Mouse (Mus musculus) mesoderm, embryonic 11.5 days (tissue): ENCODE data around the gene Arhgap23.

Experiments
- DNase-seq: peaks from one replicate; pipeline ENCODE4 v3.0.0-alpha.2; 2012; ENCODE audit warnings: low read depth, low spot score

Arhgap23 gene

GRCm38 (mm10) chr11:97502846-97503245 lies 87.5 kb downstream of the Arhgap23 start:
- no peak for DNase-seq

DNA sequence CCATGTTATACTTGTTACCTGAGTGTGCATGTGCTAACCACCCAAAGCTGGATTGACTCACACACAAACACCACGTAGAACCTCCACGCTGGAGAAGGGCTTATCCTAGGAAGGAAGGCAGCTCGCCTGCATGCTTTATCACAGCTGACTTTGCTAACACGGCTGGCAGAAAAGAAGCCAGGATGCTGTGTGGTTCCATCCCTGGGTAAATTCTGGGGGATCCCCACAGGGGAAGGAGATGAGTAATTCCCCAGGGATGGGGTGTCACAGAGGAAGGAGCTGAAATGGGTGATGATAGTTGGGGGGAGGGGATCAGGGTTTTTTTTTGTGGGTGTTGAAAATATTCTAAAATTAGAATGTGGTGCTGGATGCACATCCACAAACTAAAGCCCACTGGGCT lies 90.5 kb downstream of the Arhgap23 start:
- DNase-seq = no peak

DNA sequence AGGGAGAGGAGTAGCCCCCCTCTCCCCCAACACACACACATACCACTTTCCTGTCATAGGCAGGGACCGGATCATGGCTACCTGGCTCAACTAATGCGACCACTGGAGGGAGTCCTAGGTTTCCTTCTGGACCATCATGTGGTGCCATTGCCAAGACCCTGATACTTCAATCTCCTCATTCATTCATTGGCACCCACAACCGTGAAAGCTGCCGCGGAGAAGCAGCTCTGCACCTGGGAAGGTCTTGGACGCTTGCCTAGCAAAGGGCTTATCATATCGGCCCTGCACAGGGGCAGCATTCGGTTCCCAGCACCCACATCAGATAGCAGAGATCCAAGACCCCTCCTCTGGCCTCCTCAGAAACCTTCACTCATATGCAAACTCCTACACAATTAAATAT lies 91.0 kb downstream of the Arhgap23 start:
- DNase-seq = no peak

DNA sequence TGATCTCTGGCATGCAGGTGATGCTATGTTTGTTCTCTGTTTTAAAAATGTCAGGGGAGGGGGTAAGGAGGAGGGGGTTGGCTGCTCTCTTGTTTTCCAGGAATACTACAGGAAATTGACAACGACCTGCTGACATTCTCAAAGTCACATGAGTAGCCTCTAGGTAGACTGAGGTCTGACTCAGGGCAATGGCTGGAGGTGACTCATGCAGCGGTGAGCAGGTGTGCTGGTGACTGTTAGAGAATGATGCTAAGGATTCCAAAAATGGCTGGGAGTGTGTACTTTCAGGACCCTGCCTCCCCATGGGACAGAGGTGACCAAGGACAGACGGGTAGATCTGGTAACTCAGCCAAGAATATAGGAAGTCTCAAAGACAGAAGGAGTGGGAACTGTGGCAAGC lies 92.9 kb downstream of the Arhgap23 start:
- no peak for DNase-seq

GRCm38 (mm10) chr11:97509058-97509457 lies 93.7 kb downstream of the Arhgap23 start:
- no peak for DNase-seq

DNA sequence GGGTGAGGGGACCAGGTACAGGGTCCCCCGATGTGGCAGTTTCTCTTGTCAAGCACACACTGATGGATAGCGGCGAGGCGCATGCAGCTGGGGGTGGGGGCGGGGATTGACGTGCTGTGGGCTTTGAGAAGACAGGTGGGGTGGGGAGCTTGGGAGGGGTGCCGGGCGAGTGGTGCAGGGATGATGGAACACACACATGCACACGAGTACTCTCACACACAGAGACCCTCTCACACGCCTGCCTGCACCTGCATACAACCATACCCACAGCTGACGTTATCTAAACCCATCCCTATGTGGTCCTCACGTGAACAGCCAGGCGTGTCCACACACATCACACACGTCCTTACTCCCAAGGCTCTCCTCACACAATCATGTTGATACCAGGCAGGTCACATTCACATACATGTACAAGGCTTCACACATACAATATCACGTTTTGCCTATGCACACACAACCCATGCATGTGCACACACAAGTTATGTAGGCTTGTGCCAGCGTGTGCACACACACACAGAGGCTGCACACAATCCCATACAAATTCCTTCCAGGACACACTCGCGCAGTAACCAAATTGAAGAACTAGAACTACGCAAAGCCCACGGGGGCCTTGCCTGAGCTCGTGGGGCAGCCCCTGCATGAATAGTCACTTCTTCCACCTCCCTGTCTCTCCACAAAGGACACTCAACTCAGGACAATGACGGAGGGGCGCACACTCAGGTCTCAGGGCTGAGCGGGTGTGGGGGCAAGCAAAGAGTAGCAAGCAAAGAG lies 94.6 kb downstream of the Arhgap23 start:
- no peak for DNase-seq

- DNase-seq = peak; percentile 70
These were observed 95.8 kb downstream of the Arhgap23 start for GRCm38 (mm10) chr11:97510966-97511660.

DNA sequence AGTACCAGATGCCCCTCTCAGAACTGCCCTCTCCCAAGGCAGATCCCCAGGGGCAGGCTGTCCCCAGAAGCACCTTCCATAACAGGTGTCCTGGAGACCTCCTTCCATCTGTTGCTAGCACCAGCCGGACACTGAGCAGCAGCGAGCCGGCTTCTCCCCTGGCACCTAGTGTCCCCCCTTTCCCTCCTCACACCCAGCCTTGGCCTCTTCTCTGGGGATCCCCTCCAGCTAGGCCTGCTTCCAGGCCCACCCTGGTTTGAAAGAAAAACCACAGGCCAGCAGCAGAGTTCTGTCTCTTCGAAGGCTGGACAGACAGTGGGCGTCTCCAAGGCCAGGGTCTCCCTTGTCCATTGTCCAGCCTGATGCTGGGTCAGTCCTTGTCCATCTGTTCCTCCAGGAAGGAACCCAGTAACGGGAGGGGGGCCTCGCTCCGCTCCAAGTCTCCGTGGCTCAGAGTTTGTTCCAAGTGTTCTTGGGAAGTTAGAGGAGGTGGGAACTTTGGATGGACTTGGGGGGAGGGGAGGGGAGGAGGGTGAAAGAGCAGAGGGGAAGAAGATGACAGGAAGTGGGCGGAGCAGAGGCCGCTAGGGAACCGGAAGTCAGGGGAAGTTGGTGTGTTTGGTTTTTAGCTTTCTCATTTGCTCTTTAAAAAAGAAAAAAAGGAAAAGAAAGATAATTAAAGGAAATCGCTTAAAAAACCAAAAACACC lies 96.5 kb downstream of the Arhgap23 start:
- DNase-seq = no peak

GRCm38 (mm10) chr11:97512511-97512910 lies 97.2 kb downstream of the Arhgap23 start:
- no peak for DNase-seq

DNA sequence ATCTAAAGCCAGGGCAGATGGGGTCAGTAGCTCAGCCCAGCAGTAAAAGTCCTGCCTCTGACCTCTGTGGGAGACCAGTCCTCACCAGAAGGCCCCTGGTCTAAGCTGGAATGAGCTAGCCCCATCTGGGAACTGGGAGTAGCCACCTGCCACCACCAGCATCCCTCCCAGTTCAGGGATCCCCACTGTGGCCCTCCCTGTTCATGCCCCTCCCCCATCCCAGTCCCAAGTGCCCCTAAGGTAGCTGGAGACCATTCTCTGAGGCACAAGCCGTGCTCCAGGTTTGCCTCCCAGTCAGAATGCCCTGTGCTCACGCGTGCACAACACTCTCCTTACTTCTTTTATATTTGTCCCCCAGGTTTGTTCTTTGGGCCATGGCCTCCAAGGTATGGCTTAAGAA lies 97.7 kb downstream of the Arhgap23 start:
- DNase-seq = no peak

DNA sequence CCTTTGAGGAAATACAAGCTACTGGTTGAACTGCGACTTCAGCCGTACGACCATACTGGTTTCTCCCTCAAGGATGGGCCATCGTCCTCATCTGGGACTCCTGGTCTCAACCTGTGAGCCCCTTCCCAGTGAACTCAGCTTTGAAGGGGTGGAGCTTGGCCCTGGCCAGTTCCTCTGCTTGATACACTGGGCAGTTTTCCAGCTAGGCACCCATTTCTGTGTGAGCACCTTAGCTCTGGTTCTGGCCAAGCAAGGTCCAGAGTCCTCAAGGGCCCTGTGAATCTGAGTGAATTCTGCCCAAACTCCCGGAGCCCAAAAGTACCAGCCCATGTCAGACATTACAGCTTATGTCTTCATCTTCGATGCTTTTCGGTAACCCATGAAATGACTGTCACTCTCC lies 105.2 kb downstream of the Arhgap23 start:
- no peak for DNase-seq

- no peak for DNase-seq
These were observed 106.6 kb downstream of the Arhgap23 start for GRCm38 (mm10) chr11:97521741-97522474.

- no peak for DNase-seq
These were observed 107.8 kb downstream of the Arhgap23 start for GRCm38 (mm10) chr11:97523107-97523506.

DNA sequence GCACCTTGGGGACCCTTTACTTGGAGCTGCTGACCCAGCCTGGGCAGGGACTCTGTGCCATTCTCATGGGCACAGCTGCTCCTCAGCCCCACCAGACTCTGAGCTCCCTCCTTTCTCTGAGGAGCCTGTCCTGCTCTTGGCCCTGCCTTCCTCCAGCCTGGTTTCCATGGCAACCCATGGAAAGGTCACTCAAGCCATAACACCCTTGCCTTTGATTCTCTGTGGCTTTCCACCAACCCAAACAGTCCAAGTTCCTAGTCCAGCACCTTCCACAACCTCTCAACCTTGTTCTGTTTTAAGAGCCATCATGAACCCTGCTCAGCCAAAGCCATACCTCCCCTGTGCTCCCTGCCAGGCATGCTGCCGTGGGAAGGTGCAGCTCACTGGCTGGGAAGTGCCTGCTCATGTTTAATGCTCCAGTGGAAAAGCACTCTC lies 108.5 kb downstream of the Arhgap23 start:
- peak; percentile 74 for DNase-seq

DNA sequence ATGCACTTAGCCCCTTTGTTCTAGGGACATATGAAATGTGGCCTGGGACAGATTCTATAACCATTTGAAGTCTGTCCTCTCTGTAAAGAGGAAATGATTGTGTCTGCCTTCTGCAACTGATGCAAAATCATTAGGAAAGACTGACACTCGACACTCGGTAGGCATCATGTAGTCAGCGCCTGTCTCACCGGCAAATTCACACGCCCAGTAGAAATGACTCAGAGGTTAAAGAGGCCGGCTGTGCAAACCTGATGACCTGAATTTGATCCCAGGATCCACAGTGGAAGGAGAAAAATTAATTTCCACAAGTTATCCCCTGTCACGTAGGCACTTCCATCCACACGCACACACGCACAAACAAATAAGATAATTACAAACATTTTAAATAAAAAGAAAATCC lies 109.0 kb downstream of the Arhgap23 start:
- DNase-seq = no peak

GRCm38 (mm10) chr11:97525313-97525712 lies 110.0 kb downstream of the Arhgap23 start:
- DNase-seq = no peak

- no peak for DNase-seq
These were observed 113.0 kb downstream of the Arhgap23 start for GRCm38 (mm10) chr11:97528282-97528808.

DNA sequence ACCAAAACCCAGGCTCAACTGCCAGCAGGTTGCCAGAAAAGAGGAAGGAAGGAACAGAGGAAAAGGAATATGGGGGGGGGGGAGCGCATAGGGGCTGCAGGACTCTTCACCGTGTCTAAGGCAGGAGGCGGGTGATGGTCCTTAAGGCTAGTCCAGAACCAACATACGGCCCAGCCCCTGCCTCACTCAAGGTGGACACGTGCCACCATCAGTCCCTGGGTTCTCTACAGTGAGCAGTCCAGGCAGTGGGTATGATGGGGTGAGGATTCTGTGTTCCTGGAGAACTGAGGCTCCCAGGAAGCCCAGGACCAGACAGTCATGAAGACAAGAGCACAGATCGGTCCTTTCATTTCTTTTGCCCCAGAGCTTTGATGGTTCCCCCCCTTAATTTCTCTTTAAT lies 114.7 kb downstream of the Arhgap23 start:
- DNase-seq = no peak

GRCm38 (mm10) chr11:97530961-97531360 lies 115.6 kb downstream of the Arhgap23 start:
- DNase-seq = no peak

- DNase-seq = peak; percentile 90
These were observed 116.3 kb downstream of the Arhgap23 start for GRCm38 (mm10) chr11:97531381-97532260.

DNA sequence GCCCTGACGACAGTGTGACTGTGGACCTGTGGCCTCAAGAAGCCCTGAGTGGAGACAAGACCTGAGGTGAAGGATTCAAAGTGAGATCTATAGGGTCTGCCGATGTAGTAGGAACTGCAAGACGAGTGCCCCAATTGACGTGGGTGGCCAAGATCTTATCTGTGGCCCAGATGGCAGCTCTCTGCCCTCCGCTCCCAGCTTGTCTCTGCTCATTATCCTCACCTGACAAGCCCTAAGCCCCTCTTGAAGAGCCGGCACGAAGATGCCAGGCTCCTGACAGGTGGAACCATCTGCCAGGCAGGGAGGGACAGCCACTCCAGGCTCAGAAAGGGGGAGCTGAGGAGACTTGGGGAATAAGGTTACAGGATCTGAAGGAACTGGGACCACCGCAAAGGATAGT lies 117.0 kb downstream of the Arhgap23 start:
- DNase-seq = no peak
